Mouse (Mus musculus) MEL (cell line): ENCODE results near the gene Ubr7. TPM values are rescaled to one million over a fixed set of nuclear protein-coding genes. Genes with fewer than 3 reads are reported as not detected.

Source experiments
- DNase-seq: peaks from one replicate; pipeline ENCODE4 v3.0.0; 2011; ENCODE audit warnings: low read depth, low spot score
- H3K27ac ChIP-seq: 2 replicates; pipeline ENCODE4 v1.5.1; 2012; ENCODE audit warnings: low read depth, mild to moderate bottlenecking, control low read depth, low read length, moderate library complexity; ENCODE audit not compliant: control insufficient read depth
- H3K27me3 ChIP-seq, 2 experiments: fragments of 150-350 bp in 1 of 2; sonication (generic) in 1 of 2; 2 replicates each; pipeline ENCODE4 v1.6.1; 2012; ENCODE audit warnings: low read length in 2 of 2, mild to moderate bottlenecking in 2 of 2, improper control_type of control experiment in 1 of 2, moderate library complexity in 1 of 2; ENCODE audit not compliant: insufficient read depth in 2 of 2, control insufficient read depth in 1 of 2
- H3K36me3 ChIP-seq, 2 experiments: 2 replicates each; pipeline ENCODE4 v1.6.1; 2012 to 2014; ENCODE audit warnings: low read length in 2 of 2, improper control_type of control experiment in 1 of 2, inconsistent platforms in 1 of 2, mild to moderate bottlenecking in 1 of 2; ENCODE audit not compliant: insufficient read depth in 2 of 2, control insufficient read depth in 1 of 2
- H3K4me1 ChIP-seq, 2 experiments: fragments of 150-350 bp in 1 of 2; sonication (generic) in 1 of 2; 2 replicates each; pipeline ENCODE4 v1.6.1; 2012; ENCODE audit warnings: low read length in 2 of 2, improper control_type of control experiment in 1 of 2, mild to moderate bottlenecking in 1 of 2; ENCODE audit not compliant: insufficient read depth in 2 of 2, control insufficient read depth in 1 of 2
- H3K4me3 ChIP-seq, 2 experiments: fragments of 150-350 bp in 1 of 2; sonication (generic) in 1 of 2; 2 replicates each; pipeline ENCODE4 v1.5.1; 2012; ENCODE audit warnings: low read depth in 2 of 2, low read length in 2 of 2, mild to moderate bottlenecking in 2 of 2, moderate library complexity in 2 of 2, control low read depth in 1 of 2, improper control_type of control experiment in 1 of 2; ENCODE audit not compliant: control insufficient read depth in 1 of 2, insufficient read depth in 1 of 2
- H3K79me2 ChIP-seq: 2 replicates; pipeline ENCODE4 v1.6.1; 2012; ENCODE audit warnings: mild to moderate bottlenecking, low read length, moderate library complexity; ENCODE audit not compliant: control insufficient read depth, poor library complexity, insufficient read depth
- H3K9ac ChIP-seq: 2 replicates; pipeline ENCODE4 v1.6.1; 2012; ENCODE audit warnings: low read depth, mild to moderate bottlenecking, control low read depth, low read length, moderate library complexity; ENCODE audit not compliant: control insufficient read depth, poor library complexity, severe bottlenecking
- H3K9me3 ChIP-seq: fragments of 150-350 bp; sonication (generic); replicated peaks from 2 replicates; pipeline ENCODE4 v1.6.1; 2012; ENCODE audit warnings: mild to moderate bottlenecking, low read length, improper control_type of control experiment, moderate library complexity; ENCODE audit not compliant: insufficient read depth
- BHLHE40 ChIP-seq: IDR thresholded peaks from 2 replicates; pipeline ENCODE4 v1.6.1; 2012; ENCODE audit warnings: low read depth, mild to moderate bottlenecking, inconsistent platforms, low read length, improper control_type of control experiment, borderline replicate concordance
- CHD1 ChIP-seq: IDR thresholded peaks from 2 replicates; pipeline ENCODE4 v1.6.1; 2012; ENCODE audit warnings: low read depth, mild to moderate bottlenecking, inconsistent platforms, low read length, improper control_type of control experiment
- CHD2 ChIP-seq: IDR thresholded peaks from 2 replicates; pipeline ENCODE4 v1.6.1; 2011; ENCODE audit warnings: low read length, improper control_type of control experiment
- CTCF ChIP-seq, 3 experiments: IDR thresholded peaks in 2 of 3; conservative IDR thresholded peaks in 1 of 3; 2 replicates each; pipeline ENCODE4 v1.5.1; 2011 to 2012; ENCODE audit warnings: low read length in 3 of 3, low read depth in 2 of 3, mild to moderate bottlenecking in 2 of 3, improper control_type of control experiment in 1 of 3, inconsistent platforms in 1 of 3, mixed read lengths in 1 of 3, moderate library complexity in 1 of 3; ENCODE audit not compliant: control insufficient read depth in 1 of 3, insufficient read depth in 1 of 3, poor library complexity in 1 of 3, severe bottlenecking in 1 of 3
- E2F4 ChIP-seq: IDR thresholded peaks from 2 replicates; pipeline ENCODE4 v1.6.1; 2011; ENCODE audit warnings: low read depth, low read length, improper control_type of control experiment, borderline replicate concordance
- ELF1 ChIP-seq: IDR thresholded peaks from 2 replicates; pipeline ENCODE4 v1.6.1; 2014; ENCODE audit warnings: low read depth, mild to moderate bottlenecking, inconsistent platforms, low read length, improper control_type of control experiment, moderate library complexity
- EP300 ChIP-seq, 2 experiments: IDR thresholded peaks; 2 replicates each; pipeline ENCODE4 v1.6.1; 2011; ENCODE audit warnings: improper control_type of control experiment in 2 of 2, low read length in 2 of 2, low read depth in 1 of 2, mild to moderate bottlenecking in 1 of 2
- ETS1 ChIP-seq: IDR thresholded peaks from 2 replicates; pipeline ENCODE4 v1.6.1; 2012; ENCODE audit warnings: low read depth, mild to moderate bottlenecking, inconsistent platforms, low read length, improper control_type of control experiment, moderate library complexity
- GABPA ChIP-seq: IDR thresholded peaks from 2 replicates; pipeline ENCODE4 v1.6.1; 2012; ENCODE audit warnings: low read depth, mild to moderate bottlenecking, inconsistent platforms, low read length, improper control_type of control experiment, moderate library complexity
- HCFC1 ChIP-seq: IDR thresholded peaks from 2 replicates; pipeline ENCODE4 v1.6.1; 2012; ENCODE audit warnings: low read depth, mild to moderate bottlenecking, inconsistent platforms, low read length, improper control_type of control experiment, moderate library complexity
- JUND ChIP-seq: IDR thresholded peaks from 2 replicates; pipeline ENCODE4 v1.6.1; 2011; ENCODE audit warnings: low read depth, mild to moderate bottlenecking, improper control_type of control experiment, low read length
- KAT2A ChIP-seq: conservative IDR thresholded peaks from 2 replicates; pipeline ENCODE4 v1.6.1; 2012; ENCODE audit warnings: low read depth, low read length, improper control_type of control experiment, inconsistent platforms
- MAFK ChIP-seq: IDR thresholded peaks from 2 replicates; pipeline ENCODE4 v1.6.1; 2011; ENCODE audit warnings: low read depth, mild to moderate bottlenecking, low read length, improper control_type of control experiment, borderline replicate concordance
- MAX ChIP-seq: IDR thresholded peaks from 2 replicates; pipeline ENCODE4 v1.6.1; 2011; ENCODE audit warnings: low read length, improper control_type of control experiment
- MAZ ChIP-seq: IDR thresholded peaks from 2 replicates; pipeline ENCODE4 v1.6.1; 2012; ENCODE audit warnings: low read depth, mild to moderate bottlenecking, inconsistent platforms, low read length, improper control_type of control experiment
- MEF2A ChIP-seq: IDR thresholded peaks from 2 replicates; pipeline ENCODE4 v1.6.1; 2014; ENCODE audit warnings: low read depth, mild to moderate bottlenecking, inconsistent platforms, low read length, improper control_type of control experiment; ENCODE audit not compliant: poor library complexity, insufficient replicate concordance, severe bottlenecking; ENCODE audit errors: extremely low read depth
- MXI1 ChIP-seq: IDR thresholded peaks from 2 replicates; pipeline ENCODE4 v1.6.1; 2011; ENCODE audit warnings: mild to moderate bottlenecking, low read depth, low read length, improper control_type of control experiment
- MYB ChIP-seq: IDR thresholded peaks from 2 replicates; pipeline ENCODE4 v1.6.1; 2011; ENCODE audit warnings: mild to moderate bottlenecking, low read depth, low read length, improper control_type of control experiment
- MYC ChIP-seq: IDR thresholded peaks from 2 replicates; pipeline ENCODE4 v1.6.1; 2011; ENCODE audit warnings: low read depth, mild to moderate bottlenecking, low read length, improper control_type of control experiment, moderate library complexity
- NELFE ChIP-seq: IDR thresholded peaks from 2 replicates; pipeline ENCODE4 v1.6.1; 2011; ENCODE audit warnings: low read depth, low read length, improper control_type of control experiment
- NRF1 ChIP-seq: IDR thresholded peaks from 2 replicates; pipeline ENCODE4 v1.6.1; 2014; ENCODE audit warnings: low read depth, mild to moderate bottlenecking, inconsistent platforms, low read length, improper control_type of control experiment, moderate library complexity; ENCODE audit not compliant: poor library complexity, insufficient read depth, severe bottlenecking
- POLR2A ChIP-seq, 2 experiments: IDR thresholded peaks; 2 replicates each; pipeline ENCODE4 v1.6.1; 2011 to 2012; ENCODE audit warnings: low read length in 2 of 2, mild to moderate bottlenecking in 2 of 2, control low read depth in 1 of 2, improper control_type of control experiment in 1 of 2, low read depth in 1 of 2, moderate library complexity in 1 of 2; ENCODE audit not compliant: control insufficient read depth in 1 of 2, insufficient read depth in 1 of 2, poor library complexity in 1 of 2
- POLR2AphosphoS2 ChIP-seq: IDR thresholded peaks from 2 replicates; pipeline ENCODE4 v1.6.1; 2011; ENCODE audit warnings: low read length, improper control_type of control experiment
- POLR2AphosphoS5 ChIP-seq: IDR thresholded peaks from 2 replicates; pipeline ENCODE4 v1.6.1; 2012; ENCODE audit warnings: low read depth, borderline replicate concordance, mild to moderate bottlenecking, inconsistent platforms, low read length, moderate library complexity, mixed read lengths
- RAD21 ChIP-seq: IDR thresholded peaks from 2 replicates; pipeline ENCODE4 v1.6.1; 2011; ENCODE audit warnings: mild to moderate bottlenecking, low read depth, low read length, improper control_type of control experiment
- RCOR1 ChIP-seq: IDR thresholded peaks from 2 replicates; pipeline ENCODE4 v1.6.1; 2012; ENCODE audit warnings: low read depth, mild to moderate bottlenecking, inconsistent platforms, low read length, improper control_type of control experiment
- SIN3A ChIP-seq: IDR thresholded peaks from 2 replicates; pipeline ENCODE4 v1.6.1; 2012; ENCODE audit warnings: low read length, improper control_type of control experiment, inconsistent platforms
- SMC3 ChIP-seq: IDR thresholded peaks from 2 replicates; pipeline ENCODE4 v1.6.1; 2011; ENCODE audit warnings: low read depth, low read length, improper control_type of control experiment
- TAL1 ChIP-seq: IDR thresholded peaks from 2 replicates; pipeline ENCODE4 v1.6.1; 2012; ENCODE audit warnings: mild to moderate bottlenecking, inconsistent platforms, low read length, moderate library complexity, mixed read lengths
- TBP ChIP-seq: IDR thresholded peaks from 2 replicates; pipeline ENCODE4 v1.8.0; 2011; ENCODE audit warnings: low read depth, low read length, improper control_type of control experiment
- TCF12 ChIP-seq: IDR thresholded peaks from 2 replicates; pipeline ENCODE4 v1.6.1; 2014; ENCODE audit warnings: low read depth, mild to moderate bottlenecking, inconsistent platforms, low read length, improper control_type of control experiment, moderate library complexity
- UBTF ChIP-seq: IDR thresholded peaks from 2 replicates; pipeline ENCODE4 v1.6.1; 2012; ENCODE audit warnings: low read depth, mild to moderate bottlenecking, inconsistent platforms, low read length, improper control_type of control experiment, moderate library complexity, borderline replicate concordance; ENCODE audit not compliant: insufficient read depth
- USF1 ChIP-seq: IDR thresholded peaks from 2 replicates; pipeline ENCODE4 v1.6.1; 2014; ENCODE audit warnings: low read depth, mild to moderate bottlenecking, inconsistent platforms, low read length, improper control_type of control experiment, moderate library complexity
- USF2 ChIP-seq, 2 experiments: IDR thresholded peaks; 2 replicates each; pipeline ENCODE4 v1.6.1; 2011 to 2012; ENCODE audit warnings: improper control_type of control experiment in 2 of 2, low read length in 2 of 2, borderline replicate concordance in 1 of 2, inconsistent platforms in 1 of 2, low read depth in 1 of 2, mild to moderate bottlenecking in 1 of 2; ENCODE audit not compliant: insufficient read depth in 1 of 2
- ZC3H11A ChIP-seq: IDR thresholded peaks from 2 replicates; pipeline ENCODE4 v1.6.1; 2012; ENCODE audit warnings: low read depth, mild to moderate bottlenecking, inconsistent platforms, low read length, improper control_type of control experiment
- ZKSCAN1 ChIP-seq: IDR thresholded peaks from 2 replicates; pipeline ENCODE4 v1.6.1; 2012; ENCODE audit warnings: low read depth, mild to moderate bottlenecking, inconsistent platforms, low read length, improper control_type of control experiment, moderate library complexity
- ZMIZ1 ChIP-seq: IDR thresholded peaks from 2 replicates; pipeline ENCODE4 v1.6.1; 2012; ENCODE audit warnings: low read depth, mild to moderate bottlenecking, inconsistent platforms, low read length, improper control_type of control experiment, moderate library complexity
- ZNF384 ChIP-seq: IDR thresholded peaks from 2 replicates; pipeline ENCODE4 v1.6.1; 2012; ENCODE audit warnings: low read depth, mild to moderate bottlenecking, inconsistent platforms, low read length, improper control_type of control experiment
- polyA plus RNA-seq, 2 experiments: library from polyadenylated mRNA; stranded (reverse) in 1 of 2; unstranded in 1 of 2; fragments of >175 nt in 1 of 2; fragments of >200 nt in 1 of 2; gene quantifications; 2 replicates each; pipeline versions ENCODE4 v1.2.1 to v1.2.4; 2012; ENCODE audit warnings: low replicate concordance in 2 of 2, low read depth in 1 of 2; ENCODE audit not compliant: insufficient read length in 2 of 2, insufficient read depth in 1 of 2, missing spikeins in 1 of 2
- total RNA-seq: library from RNA; depleted of rRNA; stranded (reverse); fragments of 300-350 nt; gene quantifications from 2 replicates; pipeline ENCODE4 v1.2.3, GENCODE M21; 2012

The Ubr7 gene
- total and polyA plus RNA-seq, 3 experiments, result 62.3 to 68.1 TPM; not detected in 1

GRCm38 (mm10) chr12:102708220-102708619 is 49.5 kb upstream of the Ubr7 start:
- H3K9ac ChIP-seq, result peak overlapping the region; percentile 69
- peaks cover 0 to 5% of the 10 kb centered on the region in 2 experiments; a peak in 2 of 4 replicates for H3K36me3 ChIP-seq
- peaks cover 10% of the 10 kb centered on the region for H3K79me2 ChIP-seq
- H3K27ac ChIP-seq, result peak overlapping the region; percentile 42
- H3K9me3 ChIP-seq, result no peaks in the 10 kb centered on the region
- peak; percentile 72 for DNase-seq
- H3K4me3 ChIP-seq, result peak overlapping the region; percentile 76 to 91
- peaks cover 9 to 15% of the 10 kb centered on the region in 2 experiments for H3K4me1 ChIP-seq
- H3K27me3 ChIP-seq, result no peaks in the 10 kb centered on the region
- TF ChIP-seq KAT2A, result no peak
- TF ChIP-seq MXI1, result peak; percentile 51; the same call in 1 of the 2 replicates
- no peak for TF ChIP-seq USF1
- TF ChIP-seq MYB, result no peak
- TF ChIP-seq RAD21, result peak; percentile 38
- no peak for TF ChIP-seq USF2 (IDR thresholded peaks at IDR 0.05; ENCODE audit: borderline replicate concordance in 1 of 2, insufficient read depth in 1 of 2, low read depth in 1 of 2, low read length in 2 of 2)
- TF ChIP-seq TBP, result no peak
- TF ChIP-seq NELFE, result peak; percentile 43; the same call in 1 of the 2 replicates
- no peak for TF ChIP-seq ZMIZ1
- TF ChIP-seq ZNF384, result no peak
- TF ChIP-seq BHLHE40, result peak; percentile 90
- TF ChIP-seq NRF1, result no peak
- no peak for TF ChIP-seq POLR2AphosphoS2
- no peak; a peak in 1 of 4 replicates for TF ChIP-seq POLR2A (IDR thresholded peaks at IDR 0.05; ENCODE audit: control insufficient read depth in 1 of 2, insufficient read depth in 1 of 2, low read depth in 1 of 2, low read length in 2 of 2, poor library complexity in 1 of 2)
- no peak for TF ChIP-seq JUND
- TF ChIP-seq TCF12, result no peak
- no peak for TF ChIP-seq ELF1
- TF ChIP-seq MAX, result no peak
- TF ChIP-seq E2F4, result no peak
- no peak for TF ChIP-seq ZKSCAN1
- no peak for TF ChIP-seq EP300 (IDR thresholded peaks at IDR 0.05; ENCODE audit: low read depth in 1 of 2, low read length in 2 of 2)
- TF ChIP-seq SMC3, result peak; percentile 41
- TF ChIP-seq MAZ, result no peak
- peak; percentile 13; the same call in 1 of the 2 replicates for TF ChIP-seq ETS1
- TF ChIP-seq MAFK, result no peak
- TF ChIP-seq POLR2AphosphoS5, result no peak
- TF ChIP-seq RCOR1, result no peak
- no peak for TF ChIP-seq TAL1
- no peak for TF ChIP-seq MYC
- TF ChIP-seq ZC3H11A, result 0 out of 2 replicates have a peak, but pooled peaks have one; percentile 23
- TF ChIP-seq UBTF, result no peak
- TF ChIP-seq CHD1, result no peak
- no peak for TF ChIP-seq HCFC1
- TF ChIP-seq CHD2, result no peak
- TF ChIP-seq GABPA, result no peak
- TF ChIP-seq SIN3A, result no peak
- TF ChIP-seq MEF2A, result no peak
- peak; percentile 22 to 54 (median 53); a peak in 4 of 6 replicates for TF ChIP-seq CTCF (IDR thresholded peaks at IDR 0.05 in 2 of 3, conservative IDR thresholded peaks at IDR 0.05 in 1 of 3; ENCODE audit: control insufficient read depth in 1 of 3, insufficient read depth in 1 of 3, low read depth in 2 of 3, low read length in 3 of 3, poor library complexity in 1 of 3, severe bottlenecking in 1 of 3)
